Mouse (Mus musculus) embryo, embryonic 10.5 days (tissue): ENCODE measurements at regions not wholly inside any gene's neighbourhood (a gene's known extent, or its start where the extent isn't known, plus 50 kb on each side); places are given as distances from the start of the nearest gene placed in this dataset.
"Not testable (repeated sequence)": the region's sequence is repeated elsewhere in the genome, so short reads cannot be mapped to it uniquely, and the experiment has no call there.

Source experiments
- DNase-seq: peaks from one replicate; pipeline ENCODE4 v3.0.0-alpha.2; 2015; ENCODE audit warnings: low spot score

DNA sequence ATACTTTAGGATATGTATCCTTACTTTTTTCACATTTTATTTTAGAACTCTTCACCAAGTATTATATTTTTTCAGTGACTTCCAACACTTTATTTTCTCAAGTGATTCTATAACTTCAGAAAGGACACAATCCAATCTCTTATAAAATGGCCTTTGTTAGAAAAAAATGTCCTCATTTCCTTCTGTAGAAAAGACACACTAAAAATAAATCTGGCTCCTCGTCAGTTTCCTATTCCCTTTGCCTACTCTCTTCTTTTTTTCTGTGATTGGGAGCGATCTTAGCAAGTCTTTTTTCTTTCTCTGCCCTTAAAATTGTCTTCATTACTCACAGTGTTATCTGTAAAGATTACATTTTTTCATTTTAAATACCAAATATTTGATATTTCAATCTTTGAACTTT lies 824.5 kb downstream of the Car8 start:
- no peak for DNase-seq

DNA sequence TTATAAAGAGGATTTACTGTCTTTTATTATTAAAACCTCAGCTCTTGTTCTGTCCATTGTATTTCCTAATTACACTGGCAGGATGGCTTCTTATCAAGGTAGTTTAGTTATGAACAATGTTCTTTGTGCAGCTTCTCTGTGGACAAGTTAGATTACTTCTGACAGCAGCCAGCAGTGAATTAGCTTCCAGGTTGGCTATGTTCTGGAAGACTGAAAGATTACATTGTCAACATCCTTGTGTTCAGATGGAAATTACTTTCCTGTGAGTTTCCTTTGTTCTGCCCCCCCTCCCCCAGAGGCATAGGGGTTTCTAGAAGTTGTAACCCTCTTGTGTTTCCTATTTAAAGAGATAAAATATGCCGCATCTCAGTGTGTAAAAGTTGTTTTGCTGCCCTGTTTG lies 846.1 kb downstream of the Car8 start:
- no peak for DNase-seq

GRCm38 (mm10) chr4:7391596-7391995 lies 847.2 kb downstream of the Car8 start:
- DNase-seq = peak; percentile 74

DNA sequence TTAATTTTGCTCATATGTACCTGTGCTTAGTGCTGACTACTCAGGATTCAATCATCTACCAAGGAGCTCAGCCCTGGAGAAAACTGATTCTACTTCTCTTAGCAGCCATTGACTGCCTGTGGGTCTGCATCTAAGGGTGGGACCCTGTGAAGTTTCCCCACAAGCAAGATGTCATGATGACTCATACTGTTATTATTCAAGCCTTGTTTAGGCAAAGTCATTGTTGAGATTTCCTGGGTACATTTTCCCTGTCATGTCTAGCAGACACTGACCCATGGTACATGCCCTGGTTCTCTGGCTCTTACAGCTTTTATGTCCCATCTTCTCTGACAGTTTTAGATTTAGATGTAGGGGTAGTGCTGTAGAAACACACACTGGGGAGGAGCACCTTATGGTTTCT lies 853.8 kb downstream of the Car8 start:
- no peak for DNase-seq

DNA sequence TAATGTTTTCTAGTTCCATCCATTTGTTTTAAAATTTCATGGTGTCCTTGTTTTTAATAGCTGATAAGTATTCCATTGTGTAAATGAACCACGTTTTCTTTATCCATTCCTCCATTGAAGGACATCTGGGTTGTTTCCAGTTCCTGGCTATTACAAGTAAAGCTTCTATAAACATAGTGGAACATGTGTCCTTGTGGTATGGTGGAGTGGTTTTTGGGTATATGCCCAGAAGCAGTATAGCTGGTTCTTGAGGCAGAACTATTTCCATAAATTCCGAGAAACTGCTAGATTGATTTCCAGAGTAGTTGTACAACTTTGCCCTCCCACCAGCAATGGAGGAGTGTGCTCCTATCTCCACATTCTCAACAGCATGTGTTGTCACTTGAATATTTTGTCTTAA lies 858.8 kb downstream of the Car8 start:
- DNase-seq = no peak

DNA sequence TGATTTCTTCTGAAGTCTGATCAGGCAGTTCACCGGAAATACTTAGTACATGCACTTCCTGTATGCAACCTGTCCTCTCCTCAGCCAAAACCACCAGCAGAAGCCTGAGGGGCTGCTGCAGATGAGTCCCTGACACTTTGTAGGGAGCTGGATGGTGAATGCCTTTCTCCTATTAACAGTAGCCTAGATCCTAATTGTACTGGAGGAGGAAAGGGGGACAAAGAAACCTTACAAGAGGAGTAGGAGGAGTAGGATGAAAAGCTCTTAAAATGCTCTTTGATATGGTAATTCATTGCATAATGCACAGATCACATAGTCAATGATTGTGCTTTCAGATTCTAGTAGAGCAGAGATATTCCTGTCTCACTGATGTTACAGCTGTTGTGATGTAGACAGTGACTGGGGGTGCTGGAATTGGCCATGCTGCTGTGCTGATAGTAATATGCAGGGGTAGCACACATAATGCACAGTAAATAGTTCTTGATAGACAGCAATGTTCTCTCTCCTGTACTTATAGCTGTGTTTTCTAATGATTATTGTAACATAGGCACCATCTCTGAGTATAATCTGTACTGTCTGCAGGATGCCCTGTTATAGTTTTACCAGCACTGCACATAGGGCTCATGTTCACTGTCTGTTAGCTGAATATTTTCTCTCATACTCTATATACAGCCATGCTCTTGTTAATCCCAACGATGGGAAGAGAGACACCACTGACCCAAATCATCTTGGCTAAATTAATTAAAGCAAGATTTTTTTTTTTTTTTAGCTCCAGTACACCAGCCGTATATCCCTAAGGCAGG lies 874.4 kb downstream of the Car8 start:
- DNase-seq = no peak

- no peak for DNase-seq
Observed at GRCm38 (mm10) chr4:7363508-7363907, 875.3 kb downstream of the Car8 start.

- no peak for DNase-seq
Observed at GRCm38 (mm10) chr4:7356202-7356601, 882.6 kb downstream of the Car8 start.

GRCm38 (mm10) chr4:7347317-7347716 lies 891.5 kb downstream of the Car8 start:
- DNase-seq = no peak

DNA sequence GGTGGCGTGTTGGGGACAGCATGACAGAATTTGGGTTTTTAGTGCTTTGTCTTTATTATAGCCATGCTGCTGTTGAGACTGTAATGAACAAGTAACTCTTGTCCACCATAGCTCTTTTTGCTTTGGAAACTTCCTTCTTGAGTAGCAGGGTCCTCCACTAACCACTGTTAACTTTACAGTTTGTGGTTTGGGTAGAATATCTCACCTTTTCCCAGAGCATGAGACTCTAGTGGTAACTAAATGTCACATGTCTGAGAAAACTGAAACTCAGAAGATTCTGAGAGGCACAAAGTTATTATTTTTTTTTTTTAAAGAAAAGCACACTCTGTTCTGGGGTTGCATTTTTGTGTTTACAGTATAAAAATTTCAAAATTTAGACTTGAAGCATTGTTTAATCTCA lies 897.7 kb downstream of the Car8 start:
- no peak for DNase-seq

GRCm38 (mm10) chr4:7314261-7314660 lies 924.6 kb downstream of the Car8 start:
- DNase-seq = no peak

- DNase-seq = no peak
Observed at GRCm38 (mm10) chr4:7313219-7313618, 925.6 kb downstream of the Car8 start.

DNA sequence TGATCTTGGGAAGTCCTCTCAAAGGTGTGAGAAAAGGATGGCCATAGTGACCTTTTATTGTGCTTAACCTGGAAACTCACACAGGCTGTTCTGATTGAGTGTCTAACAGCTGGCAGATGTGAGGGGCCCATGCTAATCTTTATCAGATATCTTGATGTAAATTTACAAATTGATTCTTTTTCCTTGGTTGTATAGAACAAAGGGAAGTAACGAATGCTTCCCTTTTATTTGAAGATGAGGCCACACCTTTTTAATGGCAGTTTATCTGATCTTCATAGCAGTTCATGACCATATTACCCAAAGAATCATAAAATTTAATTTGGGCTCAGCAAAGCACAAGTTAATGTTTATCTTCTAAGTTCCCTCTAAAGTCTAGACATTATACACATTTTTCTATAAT lies 926.7 kb downstream of the Car8 start:
- no peak for DNase-seq

GRCm38 (mm10) chr4:7269047-7269446 lies 969.8 kb downstream of the Car8 start:
- DNase-seq = no peak

GRCm38 (mm10) chr4:7256486-7256885 lies 982.4 kb downstream of the Car8 start:
- DNase-seq = peak; percentile 58

DNA sequence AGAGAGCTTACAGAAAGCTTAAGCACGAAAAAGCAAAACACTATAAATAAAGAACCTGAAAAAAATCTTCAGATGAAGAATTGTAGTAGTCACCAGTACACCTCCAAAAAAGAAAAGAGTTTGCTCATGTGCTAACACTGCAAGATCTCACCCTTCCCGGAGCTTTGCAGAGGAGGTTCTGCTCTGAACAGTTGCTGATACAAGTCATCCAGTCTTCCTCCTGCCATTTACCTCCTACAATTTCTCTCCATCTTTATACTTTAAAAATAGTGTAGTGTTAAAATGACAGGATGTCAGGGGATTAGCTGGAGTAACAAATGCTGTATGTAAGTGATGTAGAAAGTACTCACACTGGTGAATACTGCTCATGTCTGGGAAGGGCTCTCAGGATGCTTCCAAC lies 985.2 kb downstream of the Car8 start:
- no peak for DNase-seq

DNA sequence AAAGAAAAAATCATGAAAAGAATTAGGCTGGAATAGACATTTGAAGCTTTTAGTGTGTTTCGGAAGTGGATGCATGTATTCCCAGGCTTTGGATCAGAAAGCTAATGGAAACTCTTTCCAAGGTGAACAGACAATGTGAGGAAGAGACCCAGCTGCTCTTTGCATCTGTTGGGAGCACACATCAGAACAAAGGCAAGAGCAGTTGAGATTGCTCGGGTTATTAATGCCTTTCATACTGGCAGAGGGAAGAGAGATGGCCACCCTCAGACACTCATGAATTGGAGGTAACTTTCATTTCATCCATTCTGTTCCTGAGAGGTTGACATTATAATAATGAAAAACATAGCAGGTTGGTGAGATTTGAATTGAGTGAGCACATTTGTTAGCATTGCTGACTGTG lies 987.2 kb downstream of the Car8 start:
- no peak for DNase-seq

- DNase-seq = peak; percentile 29
Observed at GRCm38 (mm10) chr4:7247816-7248215, 991.0 kb downstream of the Car8 start.

DNA sequence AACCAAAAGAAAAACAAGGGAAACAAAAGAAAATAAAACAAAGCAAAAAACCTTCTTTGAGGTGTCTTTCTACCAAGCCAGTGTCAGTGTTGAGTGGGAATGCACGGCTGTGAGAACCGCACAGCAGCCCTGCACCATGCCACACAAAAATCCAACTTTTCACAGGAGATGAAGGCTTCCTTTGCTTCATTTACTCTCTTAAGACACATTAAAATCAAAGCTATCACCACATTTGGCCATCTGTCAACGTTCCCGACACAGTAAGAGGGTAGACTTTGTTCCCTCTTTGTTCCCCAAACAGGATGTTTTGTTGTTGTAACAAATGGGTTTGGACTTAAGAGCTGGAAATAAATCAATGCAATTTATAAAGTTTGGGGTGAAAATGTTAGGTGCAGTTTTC lies 991.6 kb downstream of the Car8 start:
- peak; percentile 57 for DNase-seq

- DNase-seq = peak; percentile 19
Observed at GRCm38 (mm10) chr4:7246828-7247227, 992.0 kb downstream of the Car8 start.

DNA sequence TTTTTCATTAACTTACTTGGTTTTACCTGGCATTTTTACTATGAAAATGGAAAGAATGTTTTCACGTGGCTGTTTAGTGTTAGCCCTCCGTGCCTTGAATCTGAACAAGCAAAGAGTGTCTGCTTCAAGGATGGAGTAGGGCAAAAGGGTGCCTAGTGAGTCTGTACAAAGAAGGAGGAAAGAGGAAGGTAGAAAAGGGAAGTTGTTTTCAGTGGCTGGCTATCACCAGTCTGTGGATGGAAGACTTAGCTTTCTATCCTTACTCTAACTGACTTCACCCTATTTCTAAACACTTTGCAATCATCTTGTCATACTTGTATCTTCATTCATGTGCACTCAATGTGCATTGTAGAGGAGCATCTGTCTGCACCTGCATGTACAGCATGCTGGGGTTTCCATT lies 993.2 kb downstream of the Car8 start:
- no peak for DNase-seq

DNA sequence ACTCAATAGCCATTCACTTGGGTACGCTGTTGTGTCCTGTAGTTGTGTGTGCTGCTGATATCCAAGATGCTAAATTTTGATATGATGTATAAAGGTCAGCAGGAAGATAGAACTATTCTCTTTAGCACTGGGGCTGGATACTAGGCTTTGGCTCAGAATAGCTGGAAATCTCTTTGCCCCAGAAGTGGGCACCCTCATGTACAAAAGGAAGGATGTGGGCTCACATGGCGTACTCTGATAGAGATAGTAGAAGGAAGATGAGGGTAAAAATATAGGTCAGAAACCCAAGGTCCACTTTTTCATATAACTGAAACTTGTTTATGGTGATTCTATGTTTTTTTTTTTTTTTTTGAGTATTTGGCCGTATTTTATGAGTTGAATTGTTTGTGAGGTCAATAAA lies 1001.0 kb downstream of the Car8 start:
- DNase-seq = no peak

DNA sequence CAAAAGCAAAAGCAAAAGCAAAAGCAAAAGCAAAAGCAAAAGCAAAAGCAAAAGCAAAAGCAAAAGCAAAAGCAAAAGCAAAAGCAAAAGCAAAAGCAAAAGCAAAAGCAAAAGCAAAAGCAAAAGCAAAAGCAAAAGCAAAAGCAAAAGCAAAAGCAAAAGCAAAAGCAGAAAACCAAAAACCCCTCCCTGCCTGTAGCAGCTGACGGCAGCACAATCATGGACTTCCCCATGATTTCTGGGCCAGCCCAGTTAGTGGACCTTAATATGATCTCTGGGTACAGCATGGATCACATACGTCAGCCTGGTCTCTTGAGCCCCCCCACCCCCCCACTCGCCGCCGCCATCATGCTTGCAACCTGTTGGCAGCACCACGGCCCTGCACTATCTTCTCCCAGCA lies 1004.3 kb downstream of the Car8 start:
- DNase-seq = not testable (repeated sequence)

DNA sequence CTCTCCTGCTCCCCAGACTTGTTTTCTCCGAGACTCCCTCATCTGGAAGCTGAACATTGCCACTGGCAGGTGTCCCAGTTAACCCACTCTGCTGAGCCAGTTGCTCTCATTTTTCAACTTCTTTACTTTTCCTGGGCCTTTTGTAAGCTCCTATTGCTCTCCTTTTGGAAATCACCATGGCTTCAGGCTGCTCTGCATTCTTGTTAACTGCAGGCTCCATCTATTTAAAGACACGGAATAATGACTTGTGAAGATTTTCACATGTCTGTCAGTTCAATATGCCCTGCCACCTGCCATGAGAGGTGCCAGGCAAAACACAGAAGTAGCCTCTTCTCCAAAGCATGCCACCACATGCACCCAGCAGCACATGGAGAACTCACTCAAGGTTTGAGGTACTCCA lies 1009.9 kb downstream of the Car8 start:
- no peak for DNase-seq
